Mouse (Mus musculus) left cerebral cortex, adult 2 months (tissue): ENCODE data around the gene Abl2. TPM values are rescaled to one million over a fixed set of nuclear protein-coding genes. Genes with fewer than 3 reads are reported as not detected.
A peak's percentile ranks its signal among the peaks of the same experiment; 100 is the strongest.

Experiments used
- DNase-seq, 2 experiments: peaks; one replicate each; pipeline ENCODE4 v3.0.0; 2021 to 2022; ENCODE audit warnings: low spot score in 2 of 2, mixed read lengths in 1 of 2; ENCODE audit errors: extremely low spot score in 1 of 2
- H3K27ac ChIP-seq: fragments of 200-600 bp; 2 replicates; pipeline ENCODE4 v1.8.1; 2022
- H3K4me3 ChIP-seq: fragments of 200-600 bp; 2 replicates; pipeline ENCODE4 v1.8.1; 2022
- CTCF ChIP-seq: fragments of 200-600 bp; IDR thresholded peaks from 2 replicates; pipeline ENCODE4 v1.8.1; 2022; ENCODE audit warnings: antibody characterized with exemption, mild to moderate bottlenecking, moderate library complexity
- intact Hi-C: fragments of 180-260 bp; cut with DNase I; formaldehyde crosslinking; loops from one replicate; pipeline ENCODE4 v1.15.1; 2025
- total RNA-seq, 2 experiments: library from RNA; stranded (reverse); gene quantifications; 2 replicates each; pipeline ENCODE4 v1.2.3; 2021

Gene Abl2
- total RNA-seq, 2 experiments from 2014 or later = 63.5 to 73.9 TPM

DNA sequence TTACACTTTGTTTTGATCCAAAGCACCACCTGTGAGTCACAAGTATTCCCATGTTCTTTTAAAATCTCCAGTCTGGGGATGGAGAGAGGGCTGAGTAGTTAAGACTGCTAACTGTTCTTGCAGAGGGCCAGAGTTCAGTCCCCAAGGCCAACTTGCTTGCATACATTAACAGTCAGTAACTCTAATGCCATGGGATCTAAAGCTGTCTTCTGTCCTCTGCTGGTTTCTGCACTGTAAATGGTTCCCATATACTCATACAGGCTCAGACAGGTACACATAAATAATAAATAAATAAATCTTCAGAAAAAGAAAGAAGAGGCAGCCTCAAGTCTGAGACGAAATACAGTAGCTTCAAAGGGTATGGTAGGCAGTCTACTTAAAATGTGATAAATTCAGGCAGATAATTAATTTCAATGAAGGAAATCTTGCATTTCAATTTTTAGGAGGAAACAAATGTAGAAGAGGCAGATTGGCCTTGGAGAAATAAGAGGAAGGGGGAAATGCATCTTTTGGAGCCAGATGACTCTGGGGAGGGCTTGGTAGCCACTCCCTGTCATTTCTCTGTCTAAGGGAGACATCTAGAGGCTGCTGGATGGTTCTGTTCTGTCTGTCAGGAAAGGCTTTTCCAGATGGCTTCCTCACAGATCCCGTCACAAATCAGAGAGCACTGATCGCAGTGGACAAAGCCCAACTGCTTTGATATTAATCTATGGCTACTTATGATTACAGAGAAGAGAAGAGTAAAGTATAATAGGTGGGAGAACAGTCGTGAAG is 18.6 kb upstream of the Abl2 start:
- intact Hi-C loops = loop anchor here (1.0 to 5.0 kb wide), 4 partner anchors 93 to 453 kb away; no protein-coding TSS in a partner anchor
- no peak overlapping the region for H3K4me3 ChIP-seq
- no peak overlapping the region for H3K27ac ChIP-seq
- DNase-seq = peak in 1 of 2 experiments; percentile 13
- TF ChIP-seq CTCF = peak; percentile 63

DNA sequence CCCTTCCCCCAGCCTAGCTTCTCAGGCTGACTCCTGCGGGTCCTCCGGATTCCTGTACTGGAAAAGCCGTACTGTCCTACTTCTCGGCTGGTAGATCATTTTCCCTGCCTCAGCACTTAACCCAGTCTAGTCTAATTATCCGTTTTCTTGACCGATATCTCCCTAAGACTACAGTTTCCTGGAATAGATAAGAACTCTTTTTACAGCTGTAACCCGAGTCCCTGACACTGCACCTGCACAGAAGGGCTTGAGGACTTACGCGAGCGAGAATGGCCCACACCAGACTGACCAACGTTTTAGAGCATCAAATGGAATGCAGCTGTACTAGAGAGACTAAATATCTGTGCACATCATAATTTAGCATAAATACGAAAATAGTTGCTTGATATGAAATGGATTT is 14.6 kb upstream of the Abl2 start:
- DNase-seq = no peak
- Histone ChIP-seq H3K27ac (no peak overlapping the region), H3K4me3 (no peak overlapping the region)
- TF ChIP-seq CTCF = no peak
- intact Hi-C loops = loop anchor here (5.0 kb wide), 1 partner anchor 457 kb away; no protein-coding TSS in a partner anchor

GRCm38 (mm10) chr1:156558950-156559640 is 509 bp downstream of the Abl2 start:
- DNase-seq = peak; percentile 64 to 65
- intact Hi-C loops = loop anchor here (1.0 to 5.0 kb wide), 5 partner anchors 20 to 163 kb away; no protein-coding TSS in a partner anchor
- TF ChIP-seq CTCF = no peak
- Histone ChIP-seq H3K4me3 (peak overlapping the region; percentile 59), H3K27ac (peak overlapping the region; percentile 98)

DNA sequence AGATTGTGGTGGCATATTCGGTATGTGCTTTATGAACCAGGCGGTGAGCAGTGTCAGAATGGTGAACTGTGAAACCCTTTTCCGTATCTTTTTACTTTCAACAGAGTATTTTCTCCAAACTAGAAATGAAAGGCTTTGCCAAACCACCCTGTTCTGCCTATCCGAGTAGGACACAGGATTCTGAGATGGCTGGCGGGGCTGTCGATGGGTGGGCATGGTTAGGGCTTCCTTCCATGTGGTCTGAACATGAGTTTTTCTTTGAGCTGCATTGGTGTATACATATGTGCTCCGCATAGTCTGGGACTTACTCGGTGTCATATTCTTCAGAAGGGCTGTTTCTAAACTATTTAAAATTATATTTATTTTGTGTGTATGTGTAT is 1.0 kb downstream of the Abl2 start:
- intact Hi-C loops = loop anchor here (2.0 to 5.0 kb wide), 4 partner anchors 58 to 163 kb away; no protein-coding TSS in a partner anchor
- no peak for TF ChIP-seq CTCF
- Histone ChIP-seq H3K27ac (peak overlapping the region; percentile 98), H3K4me3 (peak overlapping the region; percentile 59)
- DNase-seq = no peak

GRCm38 (mm10) chr1:156560500-156560899 is 1.9 kb downstream of the Abl2 start:
- H3K27ac ChIP-seq = no peak overlapping the region
- DNase-seq = no peak
- intact Hi-C loops = no loop called here
- no peak for TF ChIP-seq CTCF
- peak overlapping the region; percentile 59; the same call in 1 of the 2 replicates for H3K4me3 ChIP-seq

- TF ChIP-seq CTCF = no peak
- peak overlapping the region; percentile 17; the same call in 1 of the 2 replicates for H3K27ac ChIP-seq
- H3K4me3 ChIP-seq = no peak overlapping the region
- DNase-seq = no peak
- intact Hi-C loops = no loop called here
Observed at GRCm38 (mm10) chr1:156565328-156565727, 6.7 kb downstream of the Abl2 start.

DNA sequence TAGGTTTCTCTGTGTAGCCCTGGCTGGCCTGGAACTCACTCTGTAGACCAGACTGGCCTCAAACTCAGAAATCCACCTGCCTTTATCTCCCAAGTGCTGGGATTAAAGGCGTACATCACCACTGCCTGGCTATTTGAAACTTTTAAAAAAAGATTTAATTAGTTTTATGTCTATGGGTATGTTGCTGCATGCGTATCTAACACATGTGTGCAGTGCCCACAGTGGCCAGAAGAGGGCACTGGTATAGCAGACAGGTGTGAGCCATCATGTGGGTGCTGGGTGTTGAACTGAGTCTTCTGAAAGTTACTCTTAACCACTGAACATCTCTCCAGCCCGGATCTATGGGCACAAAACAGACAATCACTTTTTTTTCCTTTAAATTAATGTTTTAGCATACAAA is 7.5 kb downstream of the Abl2 start:
- no peak overlapping the region for H3K4me3 ChIP-seq
- H3K27ac ChIP-seq = no peak overlapping the region
- intact Hi-C loops = no loop called here
- peak; percentile 49 for TF ChIP-seq CTCF
- DNase-seq = no peak

DNA sequence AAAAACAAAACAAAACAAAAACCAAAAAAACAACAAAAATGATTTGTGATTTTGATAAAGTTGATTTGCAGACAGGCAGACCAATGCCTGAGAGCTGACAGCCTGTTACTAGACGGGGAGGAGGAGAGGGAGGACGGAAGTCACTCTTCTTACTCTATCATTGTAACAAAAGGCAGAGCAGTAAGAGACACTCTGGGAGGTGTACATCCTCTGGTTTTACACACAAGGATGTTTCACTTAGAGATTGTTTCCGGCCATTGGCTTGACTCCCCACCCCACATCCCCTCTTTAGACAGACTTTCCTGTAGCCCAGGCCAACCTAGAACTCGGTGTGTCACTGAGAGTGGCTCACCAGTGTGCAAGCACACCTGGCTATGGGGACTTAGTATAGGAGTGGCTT is 11.0 kb downstream of the Abl2 start:
- Histone ChIP-seq H3K4me3 (no peak overlapping the region), H3K27ac (no peak overlapping the region)
- no peak for TF ChIP-seq CTCF
- intact Hi-C loops = no loop called here
- DNase-seq = no peak

DNA sequence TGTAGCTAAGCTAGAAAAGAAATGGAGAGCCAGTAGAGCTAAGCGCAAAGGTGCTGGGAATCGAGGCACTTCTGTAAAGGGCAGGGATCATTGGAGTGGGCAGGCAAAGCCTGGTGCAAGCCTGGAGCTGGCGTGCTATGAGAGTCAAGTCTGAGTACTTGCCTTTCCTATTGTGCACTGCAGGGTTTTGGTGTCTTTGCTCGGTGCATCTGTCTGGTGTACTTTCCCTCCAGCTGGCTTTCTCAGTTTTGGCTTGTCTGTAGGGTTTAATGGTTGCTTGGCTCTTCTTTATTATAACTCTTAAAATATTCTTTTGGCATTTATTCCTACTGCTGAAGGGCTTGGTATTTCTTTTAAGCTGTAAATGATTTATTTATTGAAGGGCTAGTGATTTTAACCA is 14.4 kb downstream of the Abl2 start:
- DNase-seq = no peak
- TF ChIP-seq CTCF = no peak
- Histone ChIP-seq H3K4me3 (no peak overlapping the region), H3K27ac (no peak overlapping the region)
- intact Hi-C loops = no loop called here

DNA sequence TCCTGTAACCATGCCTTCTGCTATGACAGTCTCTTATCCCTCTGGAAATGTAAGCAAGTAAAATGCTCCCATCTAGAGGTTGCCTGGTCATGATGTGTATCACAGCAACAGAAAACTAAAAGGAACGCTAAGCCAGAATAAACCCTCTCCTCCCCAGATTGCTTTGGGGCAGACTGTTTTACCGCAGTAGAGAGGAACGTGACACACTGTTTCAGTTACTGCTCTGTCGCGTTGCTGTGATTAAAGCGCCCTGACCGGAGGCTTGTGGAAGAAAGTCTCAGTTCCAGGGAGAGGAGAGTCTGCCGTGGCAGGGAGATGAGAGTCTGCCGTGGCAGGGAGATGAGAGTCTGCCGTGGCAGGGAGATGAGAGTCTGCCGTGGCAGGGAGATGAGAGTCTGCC is 22.6 kb downstream of the Abl2 start:
- TF ChIP-seq CTCF = no peak; the same call in 1 of the 2 replicates
- Histone ChIP-seq H3K4me3 (peak overlapping the region; percentile 22), H3K27ac (0 out of 2 replicates have a peak overlapping the region, but pooled peaks have one; percentile 4)
- DNase-seq = no peak
- intact Hi-C loops = loop anchor here (1.0 to 5.0 kb wide), 2 partner anchors 13 to 51 kb away; no protein-coding TSS in a partner anchor

DNA sequence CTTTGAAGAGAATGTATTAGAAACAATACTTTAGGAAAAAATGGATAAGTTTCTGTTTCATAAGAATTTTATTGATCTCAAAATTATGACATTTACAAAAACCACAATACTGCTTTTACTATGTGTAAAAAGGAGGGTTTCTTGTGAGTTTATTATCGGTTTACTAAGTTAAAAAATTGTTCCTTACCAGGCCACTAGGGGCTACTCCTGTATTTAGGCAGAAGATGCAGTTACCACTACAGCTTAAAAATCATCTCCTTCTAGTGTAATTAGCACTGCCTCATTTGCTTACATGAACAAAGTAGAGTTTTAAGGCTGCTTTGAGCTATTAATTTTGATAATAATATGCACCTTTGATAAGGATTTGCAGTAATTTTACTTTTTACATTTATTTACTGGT is 25.6 kb downstream of the Abl2 start:
- peak; percentile 73 for TF ChIP-seq CTCF
- intact Hi-C loops = loop anchor here (5.0 kb wide), 1 partner anchor 48 kb away; no protein-coding TSS in a partner anchor
- no peak for DNase-seq
- no peak overlapping the region for H3K4me3 ChIP-seq
- H3K27ac ChIP-seq = no peak overlapping the region

GRCm38 (mm10) chr1:156585512-156585911 is 26.9 kb downstream of the Abl2 start:
- Histone ChIP-seq H3K4me3 (no peak overlapping the region), H3K27ac (no peak overlapping the region)
- intact Hi-C loops = no loop called here
- TF ChIP-seq CTCF = no peak
- no peak for DNase-seq
